Mouse (Mus musculus): ENCODE results near the gene Myo5c.

Myo5c gene

DNA sequence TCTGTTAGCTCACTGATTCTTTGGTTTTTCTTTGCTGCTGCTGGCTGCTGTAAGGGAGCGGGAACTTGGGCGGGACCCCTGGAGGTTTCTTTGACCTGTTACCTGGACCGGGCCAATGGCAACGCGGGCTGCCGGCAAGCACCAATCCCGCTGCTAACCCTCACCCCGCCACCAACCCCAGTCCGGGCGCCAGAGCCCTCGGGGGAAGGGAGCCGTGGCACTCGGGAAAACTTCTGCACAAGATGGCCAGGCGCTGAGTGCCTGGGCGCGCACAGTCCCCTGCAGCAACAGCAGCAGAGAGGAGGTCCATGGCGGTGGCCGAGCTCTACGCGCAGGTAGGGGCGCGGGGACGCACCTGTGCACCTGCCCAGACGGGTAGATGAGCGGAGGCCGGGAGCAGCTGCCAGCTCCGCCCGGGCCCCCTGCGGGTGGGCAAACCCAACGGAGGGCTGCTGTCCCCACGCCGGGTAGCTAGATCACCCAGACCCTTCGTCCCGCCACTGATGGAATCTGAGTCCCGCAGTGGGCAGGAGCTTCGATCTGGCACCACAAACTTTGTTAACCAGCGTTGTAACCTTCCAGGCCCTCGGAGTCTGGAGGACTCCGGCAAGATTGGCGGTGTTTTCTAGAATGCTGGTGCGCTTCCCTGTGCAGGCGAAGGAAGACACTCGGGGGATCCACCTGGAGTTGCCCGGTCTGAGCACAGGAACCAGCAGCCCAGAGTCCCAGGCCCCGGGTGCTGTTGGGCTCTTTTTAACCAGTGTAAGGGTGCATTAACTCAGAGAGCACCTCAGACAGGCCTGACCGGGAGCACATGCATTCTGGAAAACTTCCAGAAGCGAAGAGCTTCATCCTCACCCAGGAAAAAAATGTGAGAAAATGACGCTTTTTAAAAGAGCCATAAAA, at the start of gene Myo5c:
TSS of gene Myo5c (plus strand) at position 180 of the 906 bp plus-strand sequence.
- DNase-seq (ENCODE audit: low spot score): peak; percentile 30

- DNase-seq (ENCODE audit: low spot score): no peak
Measured at GRCm38 (mm10) chr9:75187646-75188260, 44.1 kb upstream of the Myo5c start.

DNA sequence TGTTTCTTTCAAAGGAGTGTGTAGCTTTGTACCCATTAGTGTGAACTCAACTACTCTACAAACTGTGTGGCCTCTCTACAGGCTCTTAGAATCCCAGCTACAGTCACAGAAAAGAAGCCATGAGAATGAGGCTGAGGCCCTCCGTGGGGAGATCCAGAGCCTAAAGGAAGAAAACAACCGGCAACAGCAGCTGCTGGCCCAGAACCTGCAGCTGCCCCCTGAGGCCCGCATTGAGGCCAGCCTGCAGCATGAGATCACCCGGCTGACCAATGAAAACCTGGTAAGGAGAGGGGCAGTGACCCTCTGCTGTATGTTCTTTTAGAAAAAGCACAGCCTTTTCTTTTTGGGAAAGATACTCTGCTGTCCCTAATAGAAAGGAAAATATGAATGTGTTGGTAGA, 38.0 kb upstream of the Myo5c start:
- DNase-seq (ENCODE audit: low spot score): no peak

DNA sequence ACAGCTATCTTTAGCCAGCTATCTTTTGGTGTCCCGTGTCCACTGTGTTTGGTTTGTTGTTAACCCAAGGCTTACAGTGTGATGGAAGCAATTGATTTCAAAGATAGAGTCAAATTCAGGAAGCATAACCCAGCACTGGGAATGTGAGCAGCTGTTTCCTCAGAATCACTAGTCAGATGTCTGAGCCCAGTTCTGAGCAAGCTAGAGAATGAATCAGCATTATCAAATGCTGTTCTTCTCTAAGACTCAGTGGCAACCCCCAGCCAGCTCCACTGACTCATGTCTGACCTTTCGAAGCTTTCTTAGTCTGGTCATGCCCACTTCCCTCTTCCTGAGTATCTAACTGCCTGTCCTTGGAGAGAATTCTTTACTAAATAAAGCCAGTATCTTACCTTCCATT, 35.5 kb upstream of the Myo5c start:
- no peak for DNase-seq (ENCODE audit: low spot score)

- DNase-seq (ENCODE audit: low spot score): no peak
Measured at GRCm38 (mm10) chr9:75197297-75197696, 34.5 kb upstream of the Myo5c start.

DNA sequence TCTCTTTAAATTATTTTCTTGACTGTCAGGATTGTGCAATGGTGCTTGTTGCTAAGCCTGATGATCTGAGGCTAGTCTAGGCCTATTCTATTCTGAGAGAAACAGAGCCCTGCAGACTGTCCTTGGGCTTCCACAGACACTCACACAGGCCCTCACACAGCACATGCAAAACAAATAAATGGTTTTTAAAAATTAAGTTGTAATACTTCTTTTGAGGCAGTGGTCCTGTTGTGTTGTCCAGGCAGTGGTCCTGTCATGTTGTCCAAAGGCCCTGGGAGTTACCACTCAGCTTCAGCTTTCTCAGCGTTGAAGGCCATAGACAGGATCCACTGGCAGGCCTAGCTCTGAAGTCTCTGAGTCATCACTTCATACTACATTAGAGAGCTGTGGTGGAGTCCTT, 30.3 kb upstream of the Myo5c start:
- no peak for DNase-seq (ENCODE audit: low spot score)

DNA sequence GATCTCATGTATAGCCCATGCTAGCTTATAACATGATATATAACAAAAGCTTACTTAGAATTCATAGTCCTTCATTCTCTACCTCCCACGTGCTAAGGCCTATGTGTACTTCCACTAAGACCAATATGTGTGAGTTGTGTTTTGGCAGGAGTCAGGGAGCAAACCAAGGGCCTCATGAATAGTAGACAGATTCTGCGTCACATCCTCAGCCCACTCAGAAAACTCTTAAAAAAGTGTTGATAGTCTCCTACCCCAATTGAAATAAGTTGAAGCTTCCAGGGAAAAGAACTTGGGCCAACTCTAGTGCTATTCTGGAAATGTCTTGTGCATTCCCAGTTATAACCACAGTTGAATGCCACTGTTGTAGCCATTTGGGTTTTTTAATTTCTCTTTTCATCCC, 29.8 kb upstream of the Myo5c start:
- DNase-seq (ENCODE audit: low spot score): no peak

- DNase-seq (ENCODE audit: low spot score): no peak
Measured at GRCm38 (mm10) chr9:75209246-75209645, 22.6 kb upstream of the Myo5c start.

DNA sequence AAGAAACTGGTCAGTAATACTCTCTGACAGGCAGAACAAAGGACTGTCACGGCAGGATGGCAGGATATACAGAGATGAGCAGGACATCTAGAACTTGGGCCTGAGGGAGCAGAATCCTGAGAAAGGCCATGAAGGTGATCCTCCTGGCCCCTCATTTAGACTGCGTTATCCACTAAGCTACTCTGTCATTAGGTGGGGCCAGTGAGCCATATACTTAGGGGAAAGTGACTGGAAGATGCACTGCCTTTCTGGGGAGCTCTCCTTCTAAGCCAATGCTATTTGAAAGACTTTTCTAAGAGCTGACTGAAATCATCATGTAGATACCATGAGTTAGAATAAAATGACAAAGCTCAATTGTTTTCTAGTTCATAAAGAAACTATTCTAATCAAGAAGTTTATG, 21.6 kb upstream of the Myo5c start:
- DNase-seq (ENCODE audit: low spot score): no peak

- no peak for DNase-seq (ENCODE audit: low spot score)
Measured at GRCm38 (mm10) chr9:75214743-75215413, 16.9 kb upstream of the Myo5c start.

- no peak for DNase-seq (ENCODE audit: low spot score)
Measured at GRCm38 (mm10) chr9:75219942-75220341, 11.9 kb upstream of the Myo5c start.

- no peak for DNase-seq (ENCODE audit: low spot score)
Measured at GRCm38 (mm10) chr9:75221420-75222287, 10.2 kb upstream of the Myo5c start.

GRCm38 (mm10) chr9:75232860-75233259, 1.0 kb downstream of the Myo5c start:
- no peak for DNase-seq (ENCODE audit: low spot score)

DNA sequence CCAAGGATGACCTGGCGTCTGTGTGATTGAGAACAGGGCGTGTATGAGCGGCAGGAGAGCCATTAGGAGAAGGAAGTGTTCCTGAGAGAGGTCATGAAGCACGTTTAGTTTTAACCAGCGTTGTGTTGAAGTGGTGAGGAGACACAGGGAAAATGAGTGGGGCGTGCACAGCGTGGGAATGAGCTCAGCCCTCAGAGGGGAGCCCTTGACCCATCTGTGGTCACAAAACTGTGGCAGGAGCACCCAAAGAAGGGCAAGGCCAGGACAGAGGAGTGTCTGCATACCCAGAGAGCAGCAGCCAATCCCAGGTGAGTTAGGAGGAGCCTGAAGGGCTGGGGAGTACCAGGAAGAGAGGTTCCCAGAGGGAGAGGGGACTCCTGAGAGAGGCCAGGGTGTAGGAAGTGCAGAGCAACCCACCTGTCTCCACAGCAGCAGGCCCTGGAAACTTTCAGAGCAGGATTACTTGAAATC, 2.5 kb downstream of the Myo5c start:
- DNase-seq (ENCODE audit: low spot score): no peak

GRCm38 (mm10) chr9:75234983-75235627, 3.3 kb downstream of the Myo5c start:
- DNase-seq (ENCODE audit: low spot score): no peak

DNA sequence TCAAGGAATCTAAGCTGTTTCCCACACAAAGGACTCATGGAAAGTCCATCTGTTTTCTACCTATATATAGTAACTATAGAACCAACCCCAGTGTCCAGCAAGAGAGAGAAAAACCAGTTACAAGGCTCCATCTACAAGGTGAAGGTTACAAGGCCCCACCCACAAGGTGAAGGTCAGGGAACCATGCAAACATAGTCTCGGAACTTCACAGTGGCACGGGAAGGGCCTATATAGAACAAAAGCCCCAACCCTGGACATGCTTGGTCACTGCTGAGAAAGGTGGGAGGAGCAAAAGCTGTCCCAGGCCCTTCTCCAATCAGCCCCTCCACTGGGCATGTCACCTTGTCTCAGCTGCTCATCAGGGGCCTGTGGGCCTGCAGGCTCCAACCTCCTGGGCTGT, 3.9 kb downstream of the Myo5c start:
- no peak for DNase-seq (ENCODE audit: low spot score)

DNA sequence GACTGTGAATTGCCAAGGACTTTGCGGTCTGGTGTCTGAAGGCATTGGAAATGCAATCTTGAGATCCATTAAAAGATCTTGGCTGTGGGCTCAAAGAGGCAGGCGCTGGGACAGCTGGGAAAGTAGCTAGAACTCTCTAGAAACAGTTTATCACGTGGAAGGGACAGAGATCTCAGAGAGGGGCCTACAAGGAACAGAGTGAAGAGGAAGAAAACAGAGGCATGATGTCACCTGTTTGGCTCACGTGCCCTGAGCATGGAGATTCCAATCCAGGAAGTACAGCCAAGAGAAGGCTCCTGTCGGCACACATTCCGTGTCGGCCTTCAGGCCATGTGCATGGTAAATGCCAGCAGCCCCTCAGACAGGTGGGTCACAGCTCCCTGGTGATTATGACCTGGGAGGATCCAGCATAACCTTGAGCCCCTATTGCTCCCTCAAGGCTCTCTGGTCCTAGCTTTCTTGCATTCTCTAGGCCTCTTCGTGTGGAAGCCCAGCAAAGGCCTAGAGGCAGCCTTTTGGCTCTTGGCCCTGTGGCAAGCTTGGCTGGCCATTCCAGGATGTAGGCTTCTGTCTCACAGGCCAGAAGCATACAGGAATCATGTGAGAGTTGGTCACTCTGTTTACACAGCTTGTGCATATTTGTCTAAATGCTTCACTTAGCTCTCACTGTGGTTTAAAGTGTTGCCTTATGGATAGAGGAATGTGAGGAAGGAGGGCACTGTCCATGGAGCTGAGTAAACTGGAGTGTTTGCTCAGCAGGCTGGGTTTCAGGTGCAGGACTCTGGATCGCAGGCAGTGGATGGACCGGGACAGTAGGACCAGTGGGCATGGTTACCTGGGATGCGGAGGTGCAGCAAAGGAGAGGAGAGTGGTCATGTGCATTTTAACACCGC, 4.8 kb downstream of the Myo5c start:
- DNase-seq (ENCODE audit: low spot score): no peak

DNA sequence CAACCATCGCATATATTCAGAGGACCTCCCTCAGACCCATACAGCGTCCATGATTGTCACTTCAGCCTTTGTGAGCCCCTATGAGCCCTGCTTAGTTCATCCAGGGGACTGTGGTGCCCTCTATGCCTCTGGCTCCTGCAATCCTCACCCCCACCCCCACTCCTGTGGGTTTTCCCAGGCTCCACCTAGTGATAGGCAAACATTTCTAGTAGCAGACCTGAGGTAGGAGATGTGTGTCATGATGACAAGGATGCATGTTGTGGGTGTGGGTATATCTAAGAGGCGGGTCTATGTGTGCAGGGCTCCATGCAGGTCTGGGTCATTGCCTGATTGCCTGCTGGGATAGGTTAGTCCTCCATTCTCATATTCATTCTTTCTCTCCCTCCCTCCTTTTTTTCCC, 6.4 kb downstream of the Myo5c start:
- no peak for DNase-seq (ENCODE audit: low spot score)

GRCm38 (mm10) chr9:75243052-75243451, 11.2 kb downstream of the Myo5c start:
- no peak for DNase-seq (ENCODE audit: low spot score)

GRCm38 (mm10) chr9:75243730-75244406, 12.0 kb downstream of the Myo5c start:
- no peak for DNase-seq (ENCODE audit: low spot score)
